7 mouse cellular contexts compared by ENCODE assay signal in genomic region chr4:43875919-43876411, GRCm38 (mm10). TPM values are rescaled to one million over a fixed set of nuclear protein-coding genes. Genes with fewer than 3 reads are reported as not detected.
DNase-seq lines count a peak whose midpoint lies in the region; ATAC-seq and TF ChIP-seq lines count a peak whose summit lies in the region.

No protein-coding gene starts in this region.

- no peak overlapping the region for H3K27ac ChIP-seq in spleen, adult 2 months (ENCODE audit: insufficient read depth, low read length)
- H3K27ac ChIP-seq in lung, postnatal 0 days (ENCODE audit: low read length) = peak overlapping the region; percentile 5; the same call in 1 of the 2 replicates
- H3K27ac ChIP-seq in stomach, postnatal 0 days (replicated peaks) = peak overlapping the region; percentile 40; the same call in 1 of the 2 replicates

- H3K9me3 ChIP-seq in lung, postnatal 0 days (ENCODE audit: low read length) = no peaks in the 10 kb centered on the region
- no peaks in the 10 kb centered on the region for H3K9me3 ChIP-seq in stomach, postnatal 0 days (ENCODE audit: control insufficient read depth, low read length)

- TF ChIP-seq EP300 in lung, postnatal 0 days (IDR thresholded peaks at IDR 0.05) = no peak
- TF ChIP-seq EP300 in stomach, postnatal 0 days (optimal IDR thresholded peaks at IDR 0.05) = no peak

- H3K4me3 ChIP-seq in spleen, adult 2 months (ENCODE audit: extremely low read depth, insufficient read depth, insufficient read length) = peak overlapping the region; percentile 71
- peak overlapping the region; percentile 87 for H3K4me3 ChIP-seq in lung, postnatal 0 days (ENCODE audit: low read depth, low read length)
- peak overlapping the region; percentile 90 for H3K4me3 ChIP-seq in stomach, postnatal 0 days (ENCODE audit: low read depth, low read length)

- no peak for DNase-seq in spleen, adult 2 months (ENCODE audit: low read depth in 1 of 2, low spot score in 2 of 2)
- DNase-seq in spleen, adult 18-20 months = no peak
- peak; percentile 19 for DNase-seq in cerebellum, adult 11-12 months
- peak; percentile 12 to 19 for DNase-seq in gastrocnemius, postnatal 4 days (ENCODE audit: low spot score in 2 of 2)
- DNase-seq in kidney, adult 18-20 months = peak; percentile 27
- peak; percentile 49 for DNase-seq in lung, postnatal 0 days (ENCODE audit: low spot score)
- DNase-seq in stomach, postnatal 0 days (ENCODE audit: low spot score) = no peak

- 3% methylated on average over 20 of the region's 20 CpGs for whole genome bisulfite sequencing in spleen, adult 2 months
- WGBS in lung, postnatal 0 days = 2% methylated on average over 20 of the region's 20 CpGs
- under 1% methylated on average over 20 of the region's 20 CpGs for WGBS in stomach, postnatal 0 days

- H3K4me1 ChIP-seq in spleen, adult 2 months (ENCODE audit: control insufficient read depth, insufficient read depth, insufficient read length) = 0 out of 2 replicates have a peak, but pooled peaks cover 2% of the 10 kb centered on the region
- no peaks in the 10 kb centered on the region; the same call in 1 of the 2 replicates for H3K4me1 ChIP-seq in lung, postnatal 0 days (ENCODE audit: insufficient read depth, low read depth, low read length)
- 0 out of 2 replicates have a peak, but pooled peaks cover 4% of the 10 kb centered on the region for H3K4me1 ChIP-seq in stomach, postnatal 0 days (replicated peaks; ENCODE audit: control insufficient read depth, insufficient read depth)

- H3K9ac ChIP-seq in lung, postnatal 0 days (replicated peaks; ENCODE audit: low read depth) = peak overlapping the region; percentile 59
- peak overlapping the region; percentile 78 for H3K9ac ChIP-seq in stomach, postnatal 0 days (ENCODE audit: low read length)

- no peaks in the 10 kb centered on the region for H3K36me3 ChIP-seq in spleen, adult 2 months (ENCODE audit: control insufficient read depth, insufficient read depth, low read length)
- no peaks in the 10 kb centered on the region for H3K36me3 ChIP-seq in lung, postnatal 0 days (ENCODE audit: insufficient read depth, low read length)
- no peaks in the 10 kb centered on the region for H3K36me3 ChIP-seq in stomach, postnatal 0 days (ENCODE audit: control insufficient read depth, insufficient read depth, low read length)

- TF ChIP-seq POLR2A in spleen, adult 2 months (IDR thresholded peaks at IDR 0.05; ENCODE audit: low read depth, low read length) = no peak

- peak; percentile 18 for ATAC-seq in lung, postnatal 0 days
- peak; percentile 63; the same call in 1 of the 2 replicates for ATAC-seq in stomach, postnatal 0 days (ENCODE audit: low FRiP score, low TSS enrichment)

- no peak for TF ChIP-seq CTCF in spleen, adult 2 months (IDR thresholded peaks at IDR 0.05; ENCODE audit: extremely low read depth, insufficient read depth, insufficient read length, insufficient replicate concordance)
- TF ChIP-seq CTCF in lung, postnatal 0 days (IDR thresholded peaks at IDR 0.05) = no peak
- peak; percentile 9; the same call in 1 of the 2 replicates for TF ChIP-seq CTCF in stomach, postnatal 0 days (IDR thresholded peaks at IDR 0.05; ENCODE audit: low read depth)

- H3K4me2 ChIP-seq in lung, postnatal 0 days (replicated peaks; ENCODE audit: low read depth, low read length) = peak overlapping the region; percentile 93
- peak overlapping the region; percentile 97 for H3K4me2 ChIP-seq in stomach, postnatal 0 days (replicated peaks; ENCODE audit: low read depth)

- peaks cover 4% of the 10 kb centered on the region for H3K27me3 ChIP-seq in spleen, adult 2 months (ENCODE audit: control insufficient read depth, insufficient read depth, low read length)
- no peaks in the 10 kb centered on the region for H3K27me3 ChIP-seq in lung, postnatal 0 days (replicated peaks; ENCODE audit: insufficient read depth, low read length)
- no peaks in the 10 kb centered on the region for H3K27me3 ChIP-seq in stomach, postnatal 0 days (ENCODE audit: control insufficient read depth, insufficient read depth, low read length)

RNA-seq across cellular contexts. Expression of gene Reck, which starts 0.6 kb away (rescaled TPM):
- 5.2 and 7.2 TPM in 2 replicates for polyA plus RNA-seq in spleen, adult 2 months (2012; rRNA removed)
- 10 to 100 TPM; 25.7 to 26.2 TPM for total RNA-seq in gastrocnemius, postnatal 4 days (2021)
- 13.6 TPM in 2 replicates for polyA plus RNA-seq in lung, postnatal 0 days (2015; fragmentation: Nextera tagmentation; extraction: Ambion mirVana)
- polyA plus RNA-seq in stomach, postnatal 0 days (2015; fragmentation: Nextera tagmentation; extraction: Ambion mirVana) = 10.2 and 11.3 TPM in 2 replicates

RNA-seq across cellular contexts. Expression of gene Olfr155, which starts 24.6 kb away (rescaled TPM):
- polyA plus RNA-seq in spleen, adult 2 months (2012; rRNA removed) = not detected in 2 replicates
- total RNA-seq in gastrocnemius, postnatal 4 days (2021) = not detected
- polyA plus RNA-seq in lung, postnatal 0 days (2015; fragmentation: Nextera tagmentation; extraction: Ambion mirVana) = not detected in 2 replicates
- polyA plus RNA-seq in stomach, postnatal 0 days (2015; fragmentation: Nextera tagmentation; extraction: Ambion mirVana) = 0.02 TPM in 1 of 2 replicates, not detected in the other

RNA-seq across cellular contexts. Expression of gene Olfr157, which starts 36.0 kb away (rescaled TPM):
- polyA plus RNA-seq in spleen, adult 2 months (2012; rRNA removed) = not detected in 2 replicates
- total RNA-seq in gastrocnemius, postnatal 4 days (2021) = not detected
- polyA plus RNA-seq in lung, postnatal 0 days (2015; fragmentation: Nextera tagmentation; extraction: Ambion mirVana) = not detected in 2 replicates
- 0.04 and 0.06 TPM in 2 replicates for polyA plus RNA-seq in stomach, postnatal 0 days (2015; fragmentation: Nextera tagmentation; extraction: Ambion mirVana)

RNA-seq across cellular contexts. Expression of gene Olfr156, which starts 52.3 kb away (rescaled TPM):
- not detected in 2 replicates for polyA plus RNA-seq in spleen, adult 2 months (2012; rRNA removed)
- not detected for total RNA-seq in gastrocnemius, postnatal 4 days (2021)
- polyA plus RNA-seq in lung, postnatal 0 days (2015; fragmentation: Nextera tagmentation; extraction: Ambion mirVana) = not detected in 2 replicates
- polyA plus RNA-seq in stomach, postnatal 0 days (2015; fragmentation: Nextera tagmentation; extraction: Ambion mirVana) = not detected in 2 replicates

Comparison
In these comparisons a context has a peak if more than half of its experiments do, and no peak if none do; other contexts are left out.
1. DNase-seq: peak in cerebellum, adult 11-12 months (single experiment), gastrocnemius, postnatal 4 days (2 of 2), kidney, adult 18-20 months (single experiment) and lung, postnatal 0 days (single experiment); none in spleen, adult 2 months (0 of 2), spleen, adult 18-20 months (0 of 2) and stomach, postnatal 0 days (single experiment).
2. Peak in every context shown above with its lines, with median percentiles within 50 percentile points of each other: H3K4me3 ChIP-seq.